Mouse (Mus musculus) embryonic facial prominence, embryonic 13.5 days (tissue): ENCODE measurements around the gene Gm38431. TPM values are rescaled to one million over a fixed set of nuclear protein-coding genes. Genes with fewer than 3 reads are reported as not detected.

ENCODE experiments used
- ATAC-seq: fragments of 200-750 bp; cut with Nextera tagmentation; 2 replicates; pipeline ENCODE4 v1.8.0; 2017; ENCODE audit warnings: low read depth; ENCODE audit not compliant: insufficient number of reproducible peaks, insufficient read depth, low FRiP score, low TSS enrichment
- H3K27ac ChIP-seq: fragments of 300-500 bp; sonication (generic); 2 replicates; pipeline ENCODE4 v1.5.1; 2015; ENCODE audit warnings: moderate library complexity, mild to moderate bottlenecking, inconsistent platforms
- H3K27me3 ChIP-seq: fragments of 300-500 bp; sonication (generic); 2 replicates; pipeline ENCODE4 v1.6.1; 2015; ENCODE audit warnings: mild to moderate bottlenecking, inconsistent platforms
- H3K36me3 ChIP-seq: fragments of 300-500 bp; sonication (generic); 2 replicates; pipeline ENCODE4 v1.6.1; 2015; ENCODE audit warnings: mild to moderate bottlenecking, inconsistent platforms
- H3K4me1 ChIP-seq: fragments of 300-500 bp; sonication (generic); 2 replicates; pipeline ENCODE4 v1.6.1; 2015; ENCODE audit warnings: inconsistent platforms
- H3K4me2 ChIP-seq: fragments of 300-500 bp; sonication (generic); 2 replicates; pipeline ENCODE4 v1.6.1; 2015; ENCODE audit warnings: moderate library complexity, mild to moderate bottlenecking, inconsistent platforms
- H3K4me3 ChIP-seq: fragments of 300-500 bp; sonication (generic); 2 replicates; pipeline ENCODE4 v1.5.1; 2015; ENCODE audit warnings: mild to moderate bottlenecking, inconsistent platforms
- H3K9ac ChIP-seq: fragments of 300-500 bp; sonication (generic); 2 replicates; pipeline ENCODE4 v1.6.1; 2015; ENCODE audit warnings: mild to moderate bottlenecking, inconsistent platforms
- H3K9me3 ChIP-seq: fragments of 300-500 bp; sonication (generic); 2 replicates; pipeline ENCODE4 v1.6.1; 2016; ENCODE audit warnings: inconsistent platforms
- WGBS: fragments of 180-500 bp; shearing (Covaris S2); methylation state at CpG from one replicate; pipeline ENCODE4 v1.1.7; 2015; ENCODE audit warnings: mixed read lengths; 5-methylcytosine and 5-hydroxymethylcytosine counted together
- polyA plus RNA-seq: library from polyadenylated mRNA; unstranded; fragments of >200 nt; fragmentation: Nextera tagmentation; extraction: Ambion mirVana; gene quantifications from 2 replicates; pipeline ENCODE4 v1.2.1, GENCODE M21; 2015

Gene Gm38431
- polyA plus RNA-seq, 1 experiment from 2014 or later = 2.4 TPM

- WGBS = 35% methylated on average over 15 of the region's 15 CpGs
- peaks cover 13% of the 10 kb centered on the region; the same call in 1 of the 2 replicates for H3K36me3 ChIP-seq
- H3K27ac ChIP-seq = peak overlapping the region; percentile 28; the same call in 1 of the 2 replicates
- peak overlapping the region; percentile 40 for H3K4me2 ChIP-seq
- H3K27me3 ChIP-seq = no peaks in the 10 kb centered on the region
- peaks cover 14% of the 10 kb centered on the region for H3K4me1 ChIP-seq
- no peak overlapping the region for H3K4me3 ChIP-seq
- no peaks in the 10 kb centered on the region for H3K9me3 ChIP-seq
- ATAC-seq = no peak
- peak overlapping the region; percentile 33; the same call in 1 of the 2 replicates for H3K9ac ChIP-seq
Observed at GRCm38 (mm10) chr9:21100447-21101161, 8.8 kb upstream of the Gm38431 start.

- Histone ChIP-seq H3K4me3 (no peak overlapping the region), H3K27ac (no peak overlapping the region), H3K4me1 (peaks cover 14% of the 10 kb centered on the region), H3K4me2 (no peak overlapping the region), H3K27me3 (no peaks in the 10 kb centered on the region), H3K36me3 (0 out of 2 replicates have a peak, but pooled peaks cover 3% of the 10 kb centered on the region), H3K9me3 (no peaks in the 10 kb centered on the region), H3K9ac (no peak overlapping the region)
- WGBS = 84% methylated on average over 8 of the region's 8 CpGs
- ATAC-seq = no peak
Observed at GRCm38 (mm10) chr9:21097793-21098192, 6.0 kb upstream of the Gm38431 start.

- Histone ChIP-seq H3K27ac (no peak overlapping the region), H3K4me3 (no peak overlapping the region), H3K36me3 (no peaks in the 10 kb centered on the region), H3K4me2 (no peak overlapping the region), H3K4me1 (peaks cover 11% of the 10 kb centered on the region), H3K9me3 (no peaks in the 10 kb centered on the region), H3K27me3 (no peaks in the 10 kb centered on the region), H3K9ac (no peak overlapping the region)
- 84% methylated on average over 4 of the region's 4 CpGs for WGBS
- no peak for ATAC-seq
Observed at GRCm38 (mm10) chr9:21095958-21096357, 4.2 kb upstream of the Gm38431 start.

GRCm38 (mm10) chr9:21093423-21093822, 1.6 kb upstream of the Gm38431 start:
- Histone ChIP-seq H3K4me2 (no peak overlapping the region), H3K4me3 (no peak overlapping the region), H3K27me3 (no peaks in the 10 kb centered on the region), H3K36me3 (peaks cover 14% of the 10 kb centered on the region), H3K9ac (no peak overlapping the region), H3K4me1 (peaks cover 16% of the 10 kb centered on the region), H3K9me3 (no peaks in the 10 kb centered on the region), H3K27ac (no peak overlapping the region)
- ATAC-seq = no peak
- WGBS = 96% methylated on average over 9 of the region's 9 CpGs

GRCm38 (mm10) chr9:21090972-21091706, 658 bp downstream of the Gm38431 start:
- H3K36me3 ChIP-seq = peaks cover 36% of the 10 kb centered on the region
- H3K9ac ChIP-seq = peak overlapping the region; percentile 85
- H3K4me2 ChIP-seq = peak overlapping the region; percentile 68
- no peaks in the 10 kb centered on the region for H3K27me3 ChIP-seq
- ATAC-seq = no peak
- H3K27ac ChIP-seq = peak overlapping the region; percentile 90; the same call in 1 of the 2 replicates
- WGBS = 3% methylated on average over 24 of the region's 24 CpGs
- H3K4me3 ChIP-seq = peak overlapping the region; percentile 69
- H3K4me1 ChIP-seq = peaks cover 16% of the 10 kb centered on the region
- H3K9me3 ChIP-seq = no peaks in the 10 kb centered on the region

GRCm38 (mm10) chr9:21090537-21090936, 1.3 kb downstream of the Gm38431 start:
- peaks cover 16% of the 10 kb centered on the region for H3K4me1 ChIP-seq
- peak overlapping the region; percentile 85 for H3K9ac ChIP-seq
- no peaks in the 10 kb centered on the region for H3K9me3 ChIP-seq
- H3K36me3 ChIP-seq = peaks cover 42% of the 10 kb centered on the region
- ATAC-seq = no peak
- 80% methylated on average over 1 of the region's 1 CpGs for WGBS
- peak overlapping the region; percentile 68 for H3K4me2 ChIP-seq
- peak overlapping the region; percentile 69 for H3K4me3 ChIP-seq
- no peaks in the 10 kb centered on the region for H3K27me3 ChIP-seq
- H3K27ac ChIP-seq = no peak overlapping the region

GRCm38 (mm10) chr9:21083324-21083723, 8.5 kb downstream of the Gm38431 start:
- Histone ChIP-seq H3K4me2 (no peak overlapping the region), H3K27me3 (no peaks in the 10 kb centered on the region), H3K4me3 (no peak overlapping the region), H3K9me3 (no peaks in the 10 kb centered on the region), H3K27ac (no peak overlapping the region), H3K36me3 (peaks cover 95% of the 10 kb centered on the region), H3K9ac (no peak overlapping the region), H3K4me1 (no peaks in the 10 kb centered on the region)
- ATAC-seq = no peak
- 92% methylated on average over 3 of the region's 3 CpGs for WGBS

- Histone ChIP-seq H3K27ac (no peak overlapping the region), H3K4me1 (no peaks in the 10 kb centered on the region), H3K36me3 (peaks cover 96% of the 10 kb centered on the region), H3K27me3 (no peaks in the 10 kb centered on the region), H3K4me2 (no peak overlapping the region), H3K9ac (no peak overlapping the region), H3K9me3 (no peaks in the 10 kb centered on the region), H3K4me3 (no peak overlapping the region)
- no peak for ATAC-seq
- 85% methylated on average over 9 of the region's 9 CpGs for WGBS
Observed at GRCm38 (mm10) chr9:21081127-21081526, 10.7 kb downstream of the Gm38431 start.

GRCm38 (mm10) chr9:21075625-21076024, 16.2 kb downstream of the Gm38431 start:
- no peak for ATAC-seq
- Histone ChIP-seq H3K27me3 (no peaks in the 10 kb centered on the region), H3K4me1 (peaks cover 15% of the 10 kb centered on the region; the same call in 1 of the 2 replicates), H3K36me3 (peaks cover 68% of the 10 kb centered on the region), H3K9ac (no peak overlapping the region), H3K9me3 (no peaks in the 10 kb centered on the region), H3K4me3 (no peak overlapping the region), H3K4me2 (no peak overlapping the region), H3K27ac (no peak overlapping the region)
- 88% methylated on average over 3 of the region's 3 CpGs for WGBS

- Histone ChIP-seq H3K4me1 (peaks cover 15% of the 10 kb centered on the region; the same call in 1 of the 2 replicates), H3K4me3 (no peak overlapping the region), H3K9ac (0 out of 2 replicates have a peak overlapping the region, but pooled peaks have one; percentile 40), H3K4me2 (no peak overlapping the region), H3K9me3 (no peaks in the 10 kb centered on the region), H3K27me3 (no peaks in the 10 kb centered on the region), H3K36me3 (peaks cover 62% of the 10 kb centered on the region), H3K27ac (0 out of 2 replicates have a peak overlapping the region, but pooled peaks have one; percentile 73)
- no peak for ATAC-seq
- WGBS = 89% methylated on average over 1 of the region's 1 CpGs
Observed at GRCm38 (mm10) chr9:21074173-21074572, 17.6 kb downstream of the Gm38431 start.

GRCm38 (mm10) chr9:21073044-21073840, 18.6 kb downstream of the Gm38431 start, which contains the start of the genes Gm49373 and Fdx1l:
Gene Gm49373, minus strand, starts transcription at chr9:21073096.
Gene Fdx1l, minus strand, starts transcription at chr9:21073614.
- H3K27ac ChIP-seq = peak within 1 kb of the TSS; percentile 73
- ATAC-seq = peak; percentile 84; the same call in 1 of the 2 replicates
- no peaks in the 10 kb centered on the region for H3K9me3 ChIP-seq
- H3K4me3 ChIP-seq = peak within 1 kb of the TSS; percentile 83
- H3K36me3 ChIP-seq = peaks cover 53% of the 10 kb centered on the region
- H3K4me2 ChIP-seq = peak within 1 kb of the TSS; percentile 83
- peaks cover 15% of the 10 kb centered on the region; the same call in 1 of the 2 replicates for H3K4me1 ChIP-seq
- H3K27me3 ChIP-seq = no peaks in the 10 kb centered on the region
- peak within 1 kb of the TSS; percentile 90 for H3K9ac ChIP-seq
- 3% methylated on average over 58 of the region's 58 CpGs for WGBS
